Mouse (Mus musculus) activated CD4-positive, CD25-positive, alpha-beta regulatory T cell, adult 4 months (primary cell): ENCODE data around the gene Colca2. TPM values are rescaled to one million over a fixed set of nuclear protein-coding genes. Genes with fewer than 3 reads are reported as not detected.
A peak's percentile ranks its signal among the peaks of the same experiment; 100 is the strongest.

Experiments
- ATAC-seq: one replicate; pipeline ENCODE4 v1.8.0; 2017
- polyA plus RNA-seq, 2 experiments: library from polyadenylated mRNA; unstranded; fragments of 100-300 nt; shearing (Covaris generic); gene quantifications; one replicate each; pipeline ENCODE4 v1.2.1; 2017

The Colca2 gene
- polyA plus RNA-seq, 2 experiments from 2014 or later = not detected

GRCm38 (mm10) chr9:51271073-51271472, 7.3 kb downstream of the Colca2 start:
- no peak for ATAC-seq

DNA sequence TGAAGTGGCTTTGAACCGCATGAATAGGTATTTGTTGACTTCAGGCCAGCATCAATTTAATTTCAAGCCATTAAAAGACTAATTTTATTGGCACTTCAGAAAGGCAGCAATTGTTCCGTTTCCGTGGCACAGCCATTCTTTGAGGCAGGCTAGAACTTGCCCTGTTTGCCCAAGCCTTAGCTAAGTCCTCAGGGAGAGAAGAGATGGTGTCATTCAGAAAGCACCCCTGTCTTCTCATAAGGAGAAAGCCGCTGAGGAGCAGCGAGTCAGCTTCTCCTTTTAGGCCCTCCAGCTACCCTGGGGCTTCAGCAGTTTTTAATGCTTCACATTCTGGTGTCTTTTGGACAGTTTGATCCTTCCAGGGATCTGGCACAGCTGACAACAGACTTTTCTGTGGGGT, 9.5 kb downstream of the Colca2 start:
- no peak for ATAC-seq

- no peak for ATAC-seq
These were observed 19.9 kb downstream of the Colca2 start for GRCm38 (mm10) chr9:51258426-51258825.

DNA sequence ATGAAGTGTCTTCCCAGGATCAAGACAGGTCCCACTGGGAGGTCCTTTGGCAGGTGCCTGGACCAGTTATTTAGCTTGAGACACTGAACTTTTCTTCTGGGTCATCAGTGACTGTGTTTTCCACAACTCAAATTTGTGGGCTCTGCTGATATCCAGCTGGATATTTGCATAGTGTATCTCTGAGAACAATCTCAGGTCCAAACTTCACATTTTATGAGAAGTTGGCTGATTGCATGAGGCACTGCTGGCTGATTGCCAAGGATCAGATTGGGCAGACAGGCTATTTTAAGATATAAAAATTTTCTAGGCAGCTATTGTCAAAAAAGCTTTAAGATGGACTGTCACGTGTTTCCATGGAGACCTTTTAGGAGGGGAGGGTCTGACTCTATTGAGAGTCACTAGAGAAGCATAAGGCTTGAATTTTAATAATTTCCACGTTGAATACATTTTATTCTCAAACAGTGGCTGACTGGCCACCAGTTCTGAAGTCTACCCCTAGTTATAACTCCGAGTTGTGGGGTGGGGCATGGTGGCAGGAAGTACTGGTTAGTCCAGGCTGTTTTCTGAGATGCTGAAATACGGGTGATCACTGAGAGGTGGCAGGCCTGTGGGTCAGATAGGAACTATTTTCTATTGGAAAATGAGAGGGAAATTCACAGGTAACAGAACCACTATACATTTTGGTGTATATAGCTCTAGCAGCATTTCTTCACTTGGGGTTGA, 21.4 kb downstream of the Colca2 start:
- no peak for ATAC-seq

- ATAC-seq = peak; percentile 57
These were observed 39.5 kb downstream of the Colca2 start for GRCm38 (mm10) chr9:51238741-51239385.

GRCm38 (mm10) chr9:51232163-51232562, 46.2 kb downstream of the Colca2 start:
- ATAC-seq = no peak

DNA sequence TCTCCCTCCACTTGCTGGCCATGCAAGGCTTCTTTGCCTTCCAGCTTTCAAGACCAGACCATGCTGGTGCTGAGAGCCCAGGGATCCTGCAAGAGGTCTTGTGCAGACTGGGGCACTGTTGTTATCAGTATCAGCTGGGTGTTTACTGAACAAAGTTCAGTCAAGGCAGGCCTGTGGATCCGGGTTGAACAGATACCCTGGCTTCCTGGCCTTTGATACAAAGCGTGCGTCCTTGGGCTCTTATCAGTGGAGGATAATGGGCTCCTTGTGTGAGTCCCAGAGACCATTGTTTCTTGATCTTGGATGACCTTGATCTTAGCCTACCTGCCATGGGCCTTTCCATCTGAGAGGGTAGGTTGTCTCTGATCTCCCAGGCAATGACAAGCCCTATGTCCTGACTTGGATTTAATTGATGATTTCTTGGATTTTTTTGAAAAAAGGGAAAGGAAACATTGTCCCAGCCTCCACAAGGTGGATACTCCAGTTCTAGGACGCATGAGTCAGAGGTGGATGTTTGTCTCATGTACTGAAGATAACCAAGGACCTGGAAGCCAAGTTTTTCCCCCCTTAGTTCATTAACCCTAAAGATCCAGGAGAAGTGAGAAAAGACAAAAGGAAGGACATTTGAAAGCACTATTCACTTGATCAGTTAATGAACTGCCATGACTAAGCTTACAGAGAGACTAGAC, 47.5 kb downstream of the Colca2 start:
- no peak for ATAC-seq

GRCm38 (mm10) chr9:51225636-51226166, 52.7 kb downstream of the Colca2 start:
- ATAC-seq = no peak

Other genes with a start within 250 kb of the Colca2 start
- gene Btg4, start 217.7 kb downstream of the Colca2 start, polyA plus RNA-seq = not detected
- not detected for gene Layn, start 201.5 kb downstream of the Colca2 start, polyA plus RNA-seq
- gene 4833427G06Rik, start 176.5 kb downstream of the Colca2 start, polyA plus RNA-seq = not detected
- gene Gm32742, start 113.1 kb downstream of the Colca2 start, polyA plus RNA-seq = not detected
- 1 to 10 TPM; 5.2 to 6.6 TPM for gene Pou2af1, start 64.9 kb downstream of the Colca2 start, polyA plus RNA-seq
- not detected for gene 1810046K07Rik, start 50.3 kb upstream of the Colca2 start, polyA plus RNA-seq